Mouse (Mus musculus) bone marrow macrophage, adult 2 months (primary cell): ENCODE data around the gene Ap1s1.

ENCODE experiments used
- CTCF ChIP-seq: IDR thresholded peaks from 2 replicates; pipeline ENCODE4 v1.5.1; 2012; ENCODE audit warnings: low read depth, mild to moderate bottlenecking, low read length, moderate library complexity
- POLR2A ChIP-seq: IDR thresholded peaks from 2 replicates; pipeline ENCODE4 v1.6.1; 2012; ENCODE audit warnings: mild to moderate bottlenecking, low read depth, low read length, borderline replicate concordance

DNA sequence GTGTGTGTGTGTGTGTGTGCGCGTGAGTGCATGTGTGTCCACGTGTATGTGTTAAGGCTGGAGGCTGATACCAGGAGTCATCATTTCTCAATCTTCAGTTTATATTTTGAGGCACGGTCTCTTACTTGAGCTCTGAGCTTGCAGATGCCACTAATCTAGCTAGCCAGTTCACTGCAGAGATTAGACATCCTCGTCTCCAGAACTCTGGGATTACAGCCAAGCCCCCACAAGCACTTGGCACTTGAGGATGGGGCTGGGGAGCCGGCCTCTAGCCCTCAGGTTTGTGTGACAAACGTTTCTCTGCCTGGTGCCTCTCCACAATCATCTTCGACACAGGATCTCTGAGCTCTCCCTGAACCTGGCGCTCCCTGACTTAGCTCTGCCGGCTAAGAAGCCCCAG lies 44.9 kb upstream of the Ap1s1 start:
- no peak for TF ChIP-seq POLR2A
- no peak for TF ChIP-seq CTCF
